In the genomic region with DNA sequence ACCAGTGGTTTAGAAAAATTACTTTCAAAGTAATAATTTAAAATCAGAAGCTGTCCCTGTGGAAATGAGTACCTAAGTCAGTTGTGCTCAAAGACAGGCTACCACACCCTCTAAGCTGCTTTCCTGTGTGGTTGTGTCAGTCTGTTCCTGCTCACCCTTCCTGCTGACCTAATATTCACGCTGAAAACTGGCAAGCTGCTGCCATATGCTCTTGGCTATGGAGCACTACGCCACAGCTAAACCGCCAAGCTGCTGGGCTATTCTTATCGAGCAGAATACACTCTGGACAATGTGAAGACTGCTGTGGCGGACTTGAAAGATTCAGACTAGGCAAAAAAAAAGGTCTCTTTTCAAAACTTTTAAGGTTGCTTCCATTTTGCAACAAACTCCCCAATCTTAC, we compare ENCODE assay signal across 23 mouse cellular contexts. TPM values are rescaled to one million over a fixed set of nuclear protein-coding genes. Genes with fewer than 3 reads are reported as not detected.
DNase-seq lines count a peak whose midpoint lies in the region; ATAC-seq and TF ChIP-seq lines count a peak whose summit lies in the region.
"Had no signal": no experiment of that assay in that cellular context is flagged by ENCODE, and none has a peak within 500 bp of the region (broad histone marks: within the 10 kb centered on the region; RNA-seq: fewer than 3 reads in every experiment).

No protein-coding gene starts in this region.

- H3K27ac ChIP-seq in kidney, adult 2 months (ENCODE audit: insufficient read depth, low read depth, low read length) = no peak overlapping the region
- H3K27ac ChIP-seq: forebrain, embryonic 15.5 days; hindbrain, embryonic 12.5 days; layer of hippocampus, adult 2 months; liver, embryonic 14.5 days; midbrain, embryonic 13.5 days; neural tube, embryonic 12.5 days had no signal

- ATAC-seq in cerebellum, adult (ENCODE audit: insufficient number of reproducible peaks, low FRiP score, low TSS enrichment) = peak; percentile 93
- no peak for ATAC-seq in activated CD4-positive, CD25-positive, alpha-beta regulatory T cell, adult 4 months
- ATAC-seq: CD4-positive, CD25-positive, alpha-beta regulatory T cell, adult 4 months; forebrain, embryonic 15.5 days; midbrain, embryonic 13.5 days had no signal

- no peak for DNase-seq in cerebellum, postnatal 4 days (ENCODE audit: low spot score in 2 of 2)
- peak; percentile 36 for DNase-seq in kidney, adult 2 months
- no peak for DNase-seq in kidney, postnatal 36 days
- DNase-seq in cerebellum, postnatal 10 days = peak; percentile 35 to 41
- no peak for DNase-seq in right cerebral cortex, postnatal 4 days
- DNase-seq in lung, postnatal 36 days = no peak
- DNase-seq: adrenal gland, postnatal 25 days; gastrocnemius, postnatal 14 days; kidney, adult 18-20 months; kidney, postnatal 10 days; thymus, postnatal 14 days had no signal

- no peaks in the 10 kb centered on the region for H3K27me3 ChIP-seq in kidney, adult 2 months (replicated peaks; ENCODE audit: control insufficient read depth, insufficient read depth, low read length)
- H3K27me3 ChIP-seq: forebrain, embryonic 15.5 days; hindbrain, embryonic 12.5 days; midbrain, embryonic 13.5 days; neural tube, embryonic 12.5 days had no signal

- no peak overlapping the region for H3K4me3 ChIP-seq in kidney, adult 2 months (ENCODE audit: insufficient read depth, low read depth, low read length)
- H3K4me3 ChIP-seq: forebrain, embryonic 15.5 days; hindbrain, embryonic 12.5 days; layer of hippocampus, adult 2 months; midbrain, embryonic 13.5 days; neural tube, embryonic 12.5 days had no signal

- no peaks in the 10 kb centered on the region for H3K4me1 ChIP-seq in kidney, adult 2 months (ENCODE audit: control insufficient read depth, insufficient read depth, low read length)
- H3K4me1 ChIP-seq: forebrain, embryonic 15.5 days; hindbrain, embryonic 12.5 days; midbrain, embryonic 13.5 days; neural tube, embryonic 12.5 days had no signal

- WGBS in kidney, adult 2 months = 74% methylated on average over 5 of the region's 5 CpGs

- H3K36me3 ChIP-seq in kidney, adult 2 months (ENCODE audit: control insufficient read depth, insufficient read depth, low read length) = peaks cover 13% of the 10 kb centered on the region

- no peak for TF ChIP-seq POLR2A in kidney, adult 2 months (IDR thresholded peaks at IDR 0.05; ENCODE audit: low read depth, low read length)

- no peak for TF ChIP-seq CTCF in kidney, adult 2 months (conservative IDR thresholded peaks at IDR 0.05; ENCODE audit: insufficient read depth, insufficient read length, low read depth, low read length)

RNA-seq across cellular contexts. Expression of gene Gphb5, which starts 44.0 kb away (rescaled TPM):
- polyA plus RNA-seq in kidney, adult 2 months (2012; rRNA removed) = not detected in 2 replicates
- not detected for polyA plus RNA-seq in activated CD4-positive, CD25-positive, alpha-beta regulatory T cell, adult 4 months (2017; shearing (Covaris generic))
- polyA plus RNA-seq: forebrain, embryonic 15.5 days; heart, embryonic 11.5 days; hindbrain, embryonic 12.5 days; limb, embryonic 14.5 days; liver, embryonic 14.5 days; midbrain, embryonic 13.5 days; neural tube, embryonic 12.5 days; testis, adult 2 months had no signal

Comparison
In these comparisons a context has a peak if more than half of its experiments do, and no peak if none do; other contexts are left out.
1. DNase-seq: peak in kidney, adult 2 months (single experiment) and cerebellum, postnatal 10 days (2 of 2); none in cerebellum, postnatal 4 days (0 of 2), kidney, postnatal 36 days (0 of 2), right cerebral cortex, postnatal 4 days (single experiment) and lung, postnatal 36 days (single experiment).